Mouse (Mus musculus) embryonic fibroblast, embryonic 13.5 days (primary cell): ENCODE measurements at regions not wholly inside any gene's neighbourhood (a gene's known extent, or its start where the extent isn't known, plus 50 kb on each side); places are given as distances from the start of the nearest gene placed in this dataset.

ENCODE experiments used
- CTCF ChIP-seq: IDR thresholded peaks from 2 replicates; pipeline ENCODE4 v1.5.1; 2011; ENCODE audit warnings: mild to moderate bottlenecking, control low read depth, low read length, moderate library complexity, borderline replicate concordance; ENCODE audit not compliant: insufficient read depth
- POLR2A ChIP-seq: IDR thresholded peaks from 2 replicates; pipeline ENCODE4 v1.6.1; 2011; ENCODE audit warnings: low read depth, mild to moderate bottlenecking, control low read depth, low read length, moderate library complexity

GRCm38 (mm10) chr2:160502901-160503300 is 136.0 kb upstream of the Mafb start:
- TF ChIP-seq CTCF (no peak), POLR2A (no peak)
